Mouse (Mus musculus) small intestine, adult 2 months (tissue): ENCODE data around the gene Nsun2.

Source experiments
- CTCF ChIP-seq: fragments of 200-500 bp; IDR thresholded peaks from 2 replicates; pipeline ENCODE4 v1.5.1; 2012; ENCODE audit warnings: low read depth, mild to moderate bottlenecking, control low read depth, inconsistent platforms, low read length, moderate library complexity, mixed read lengths; ENCODE audit not compliant: insufficient replicate concordance, insufficient read length; ENCODE audit errors: extremely low read depth
- POLR2A ChIP-seq: fragments of 200-500 bp; IDR thresholded peaks from 2 replicates; pipeline ENCODE4 v1.6.1; 2012; ENCODE audit warnings: low read depth, mild to moderate bottlenecking, control low read depth, inconsistent platforms, low read length, moderate library complexity

DNA sequence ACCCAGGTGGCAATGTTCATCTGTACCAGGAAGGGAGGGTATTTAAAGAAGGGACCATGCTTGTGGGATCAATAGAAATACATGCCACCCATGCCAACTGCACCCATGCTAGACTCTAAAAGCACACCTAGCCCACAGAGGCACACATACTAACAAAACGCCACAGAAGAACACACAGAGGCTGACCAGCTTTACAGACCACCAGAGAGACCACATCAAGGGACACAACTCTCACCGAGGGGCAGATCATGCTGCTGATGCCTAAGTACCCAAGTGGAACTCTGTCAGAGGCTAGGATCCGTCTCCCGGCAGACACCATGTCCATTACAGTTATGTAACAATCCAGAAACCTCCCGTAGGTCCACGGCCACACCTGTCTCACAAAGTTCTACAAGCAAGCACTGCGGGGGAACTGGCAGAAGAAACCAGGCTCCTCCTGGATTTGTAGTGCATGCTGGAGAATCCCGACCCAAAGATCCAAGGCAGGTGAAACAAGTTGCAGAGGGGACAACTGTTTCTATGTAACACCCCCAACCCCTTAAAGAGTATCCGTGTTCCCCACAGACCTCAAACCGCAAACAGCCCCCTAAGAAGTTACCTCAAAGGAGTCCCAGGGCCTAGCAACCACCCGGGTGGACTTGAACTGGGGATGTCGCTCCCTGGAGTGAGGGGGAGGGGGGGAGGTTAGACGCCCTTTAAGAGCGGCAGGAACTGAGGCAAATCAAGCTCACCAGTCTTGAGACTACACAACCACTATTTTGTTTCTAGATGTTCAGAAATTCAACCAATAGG, 1.2 kb upstream of the Nsun2 start:
- TF ChIP-seq POLR2A, result peak; percentile 32; the same call in 1 of the 2 replicates
- TF ChIP-seq CTCF, result no peak
